Mouse (Mus musculus) spleen, embryonic (tissue): ENCODE data around the gene Nos1ap.

Experiments used
- CTCF ChIA-PET: fragments of 350-600 bp; sonication (Branson Sonifier 250); formaldehyde crosslinking; loops from one replicate; lab custom pipeline; 2022; lab: Charles Lee

Gene Nos1ap

GRCm38 (mm10) chr1:170466099-170467009 lies 123.3 kb downstream of the Nos1ap start:
- CTCF ChIA-PET, result no interaction called here

GRCm38 (mm10) chr1:170462140-170462539 lies 127.5 kb downstream of the Nos1ap start:
- CTCF ChIA-PET, result no interaction called here

GRCm38 (mm10) chr1:170459896-170460602 lies 129.6 kb downstream of the Nos1ap start:
- CTCF ChIA-PET, result interaction anchor here (0.6 kb wide), 1 partner anchor 19 kb away, joined by 3 read pairs; no protein-coding TSS in a partner anchor

GRCm38 (mm10) chr1:170457673-170458072 lies 132.0 kb downstream of the Nos1ap start:
- CTCF ChIA-PET, result interaction anchor here (0.7 kb wide), 1 partner anchor 14 kb away, joined by 9 read pairs; no protein-coding TSS in a partner anchor

- CTCF ChIA-PET, result no interaction called here
Observed at GRCm38 (mm10) chr1:170455910-170456700, 133.6 kb downstream of the Nos1ap start.

GRCm38 (mm10) chr1:170455387-170455786 lies 134.3 kb downstream of the Nos1ap start:
- CTCF ChIA-PET, result no interaction called here

GRCm38 (mm10) chr1:170453455-170453854 lies 136.2 kb downstream of the Nos1ap start:
- CTCF ChIA-PET, result no interaction called here

- CTCF ChIA-PET, result no interaction called here
Observed at GRCm38 (mm10) chr1:170448244-170448643, 141.4 kb downstream of the Nos1ap start.

- CTCF ChIA-PET, result no interaction called here
Observed at GRCm38 (mm10) chr1:170445458-170445857, 144.2 kb downstream of the Nos1ap start.

GRCm38 (mm10) chr1:170440367-170440766 lies 149.3 kb downstream of the Nos1ap start:
- CTCF ChIA-PET, result no interaction called here

- CTCF ChIA-PET, result no interaction called here
Observed at GRCm38 (mm10) chr1:170438471-170439151, 151.1 kb downstream of the Nos1ap start.

- CTCF ChIA-PET, result no interaction called here
Observed at GRCm38 (mm10) chr1:170434146-170434545, 155.5 kb downstream of the Nos1ap start.

GRCm38 (mm10) chr1:170433661-170434060 lies 156.0 kb downstream of the Nos1ap start:
- CTCF ChIA-PET, result no interaction called here

GRCm38 (mm10) chr1:170432288-170432687 lies 157.4 kb downstream of the Nos1ap start:
- CTCF ChIA-PET, result no interaction called here

GRCm38 (mm10) chr1:170431312-170431711 lies 158.3 kb downstream of the Nos1ap start:
- CTCF ChIA-PET, result no interaction called here

- CTCF ChIA-PET, result no interaction called here
Observed at GRCm38 (mm10) chr1:170430660-170431059, 159.0 kb downstream of the Nos1ap start.

- CTCF ChIA-PET, result no interaction called here
Observed at GRCm38 (mm10) chr1:170429656-170430055, 160.0 kb downstream of the Nos1ap start.

GRCm38 (mm10) chr1:170428141-170428540 lies 161.5 kb downstream of the Nos1ap start:
- CTCF ChIA-PET, result no interaction called here

- CTCF ChIA-PET, result no interaction called here
Observed at GRCm38 (mm10) chr1:170424258-170424889, 165.3 kb downstream of the Nos1ap start.

- CTCF ChIA-PET, result no interaction called here
Observed at GRCm38 (mm10) chr1:170423048-170423447, 166.6 kb downstream of the Nos1ap start.

- CTCF ChIA-PET, result no interaction called here
Observed at GRCm38 (mm10) chr1:170422188-170422587, 167.5 kb downstream of the Nos1ap start.
